Mouse (Mus musculus) stomach, postnatal 0 days (tissue): ENCODE data around the gene Polr1d.

ENCODE experiments used
- CTCF ChIP-seq: IDR thresholded peaks from 2 replicates; pipeline ENCODE4 v1.5.1; 2016; ENCODE audit warnings: antibody characterized with exemption, low read depth, mild to moderate bottlenecking, moderate library complexity
- EP300 ChIP-seq: optimal IDR thresholded peaks from 2 replicates; pipeline ENCODE3; 2016; ENCODE audit warnings: antibody characterized with exemption

DNA sequence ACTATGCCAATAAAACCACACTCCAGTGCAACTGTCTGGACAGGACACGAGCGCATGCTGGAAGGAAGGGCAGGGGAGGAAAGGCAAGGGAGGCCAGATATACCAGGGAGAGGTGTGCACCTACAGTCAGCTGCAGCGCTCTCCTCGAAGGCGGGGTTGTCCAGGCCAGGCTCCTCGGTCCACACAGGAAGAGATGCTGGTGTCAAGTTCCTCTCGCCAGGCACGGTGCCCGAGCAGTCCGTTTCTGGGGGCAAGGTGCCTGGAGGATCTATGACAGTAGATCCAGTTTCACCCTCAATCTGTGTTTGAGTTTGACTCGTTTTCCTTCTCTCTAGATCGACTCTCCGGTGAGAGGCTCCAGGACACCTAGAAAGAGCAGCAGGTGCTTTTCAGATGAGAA lies 43.7 kb upstream of the Polr1d start:
- TF ChIP-seq EP300, result no peak
- no peak for TF ChIP-seq CTCF
